Mouse (Mus musculus): ENCODE measurements around the gene Aplnr. TPM values are rescaled to one million over a fixed set of nuclear protein-coding genes. Genes with fewer than 3 reads are reported as not detected.

Aplnr gene
- total RNA-seq, 2 experiments from 2014 or later = 93.4 to 104 TPM

DNA sequence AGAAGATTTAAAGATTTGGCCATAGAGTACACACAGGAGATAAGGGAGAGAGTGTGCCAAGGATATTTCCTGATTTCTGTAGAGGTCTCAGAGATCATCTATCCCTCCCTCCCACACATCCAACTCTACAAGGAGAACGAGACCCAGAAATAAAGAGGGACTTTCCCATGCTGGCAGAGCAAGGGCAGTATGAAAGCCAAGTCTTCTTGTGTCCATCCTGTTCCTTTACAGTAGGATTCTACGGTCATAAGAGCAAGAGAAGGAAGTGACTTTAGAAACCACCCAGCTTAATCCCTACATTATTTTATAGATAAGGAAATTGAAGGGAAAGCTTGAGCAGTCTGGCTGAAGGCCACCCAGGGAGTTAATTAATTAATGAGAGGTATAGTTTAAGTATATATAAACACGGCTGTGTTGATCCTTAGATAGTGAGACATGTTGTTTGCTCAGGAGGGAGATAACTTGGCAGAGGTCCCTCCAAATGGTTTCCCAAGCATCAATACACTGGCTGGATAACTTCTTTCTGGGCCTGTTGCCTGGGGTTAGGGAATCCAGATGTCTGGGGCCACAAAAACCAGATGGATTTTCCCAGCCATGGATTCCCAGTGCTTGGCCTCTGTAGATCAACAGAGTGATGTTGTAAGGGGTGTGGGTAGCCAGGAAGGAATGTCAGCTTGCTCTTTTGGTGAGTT is 36.2 kb downstream of the Aplnr start:
- intact Hi-C loops (cut with DNase I) = loop anchor here (5.0 kb wide), 1 partner anchor 35 kb away; the partner anchor contains the start of gene Aplnr

GRCm38 (mm10) chr2:85172763-85173103 is 36.7 kb downstream of the Aplnr start:
- no peak for DNase-seq
- intact Hi-C loops (cut with DNase I) = loop anchor here (5.0 kb wide), 1 partner anchor 35 kb away; the partner anchor contains the start of gene Aplnr

More for the DNA sequence above, 36.2 kb downstream of the Aplnr start:
- DNase-seq = peak; percentile 56 to 65

- intact Hi-C loops (cut with DNase I) = loop anchor here (5.0 kb wide), 1 partner anchor 36 kb away; the partner anchor contains the start of gene Aplnr
- no peak for DNase-seq
Observed at GRCm38 (mm10) chr2:85173545-85173944, 37.5 kb downstream of the Aplnr start.

- intact Hi-C loops (cut with DNase I) = loop anchor here (2.0 kb wide), 1 partner anchor 67 kb away; no protein-coding TSS in a partner anchor
- DNase-seq = peak; percentile 13 to 19
Observed at GRCm38 (mm10) chr2:85178139-85178800, 42.2 kb downstream of the Aplnr start.

DNA sequence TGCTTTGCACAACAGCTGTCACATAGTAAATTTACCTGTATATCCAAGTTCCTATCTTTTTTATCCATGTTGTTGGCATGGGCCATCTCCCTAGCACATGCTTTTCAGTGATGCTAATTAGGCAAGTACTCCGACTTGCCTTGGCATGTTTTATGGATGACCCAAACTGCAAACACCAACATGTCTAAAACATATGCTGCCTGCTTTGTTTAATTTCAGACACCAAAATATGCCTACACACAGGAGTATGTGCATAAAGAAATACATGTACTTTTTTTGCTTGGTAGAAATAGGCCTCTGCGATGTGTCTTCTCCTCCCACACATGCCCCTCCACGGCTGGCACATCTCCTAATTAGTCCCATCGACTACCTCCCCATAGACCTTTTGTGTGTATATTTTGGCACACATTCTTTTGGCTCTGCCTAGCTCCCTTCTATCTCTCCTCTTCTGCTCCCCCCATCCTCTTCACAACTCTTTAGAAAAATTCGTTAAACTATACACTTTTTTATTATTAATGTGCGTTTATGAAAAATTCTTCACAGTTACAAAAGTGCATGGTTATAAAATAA is 51.6 kb downstream of the Aplnr start:
- DNase-seq = no peak
- intact Hi-C loops (cut with DNase I) = no loop called here

Other genes with a start within 250 kb of the Aplnr start
- gene Rtn4rl2, start 249.5 kb upstream of the Aplnr start, total RNA-seq (2021) = 1 to 10 TPM; 4.7 to 4.9 TPM
- 100 to 1,000 TPM; 101 to 105 TPM for gene Slc43a3, start 199.6 kb upstream of the Aplnr start, total RNA-seq (2021)
- not detected for gene Prg2, start 155.8 kb upstream of the Aplnr start, total RNA-seq (2021)
- not detected for gene Prg3, start 148.0 kb upstream of the Aplnr start, total RNA-seq (2021)
- 10 to 100 TPM; 43.7 to 46.1 TPM for gene Ssrp1, start 99.0 kb upstream of the Aplnr start, total RNA-seq (2021)
- under 1 TPM; 0.14 to 0.24 TPM for gene P2rx3, start 98.8 kb upstream of the Aplnr start, total RNA-seq (2021)
- 10 to 100 TPM; 84.7 to 87.5 TPM for gene Tnks1bp1, start 88.2 kb upstream of the Aplnr start, total RNA-seq (2021)
- 1 to 10 TPM; 3.1 to 4.3 TPM for gene Lrrc55, start 61.0 kb downstream of the Aplnr start, total RNA-seq (2021)
- gene Olfr987, start 203.1 kb downstream of the Aplnr start, total RNA-seq (2021) = not detected
- gene Olfr988, start 227.0 kb downstream of the Aplnr start, total RNA-seq (2021) = not detected